Mouse (Mus musculus) E14TG2a.4 (cell line): Measurements from ENCODE around the gene Lrp11.

ENCODE experiments used
- CTCF ChIP-seq: conservative IDR thresholded peaks from 2 replicates; pipeline ENCODE4 v1.5.1; 2014; ENCODE audit warnings: low read length
- NANOG ChIP-seq: IDR thresholded peaks from 2 replicates; pipeline ENCODE4 v1.6.1; 2014; ENCODE audit warnings: borderline replicate concordance, low read length, mixed read lengths
- POU5F1 ChIP-seq: IDR thresholded peaks from 2 replicates; pipeline ENCODE4 v1.6.1; 2014; ENCODE audit warnings: low read length, borderline replicate concordance

DNA sequence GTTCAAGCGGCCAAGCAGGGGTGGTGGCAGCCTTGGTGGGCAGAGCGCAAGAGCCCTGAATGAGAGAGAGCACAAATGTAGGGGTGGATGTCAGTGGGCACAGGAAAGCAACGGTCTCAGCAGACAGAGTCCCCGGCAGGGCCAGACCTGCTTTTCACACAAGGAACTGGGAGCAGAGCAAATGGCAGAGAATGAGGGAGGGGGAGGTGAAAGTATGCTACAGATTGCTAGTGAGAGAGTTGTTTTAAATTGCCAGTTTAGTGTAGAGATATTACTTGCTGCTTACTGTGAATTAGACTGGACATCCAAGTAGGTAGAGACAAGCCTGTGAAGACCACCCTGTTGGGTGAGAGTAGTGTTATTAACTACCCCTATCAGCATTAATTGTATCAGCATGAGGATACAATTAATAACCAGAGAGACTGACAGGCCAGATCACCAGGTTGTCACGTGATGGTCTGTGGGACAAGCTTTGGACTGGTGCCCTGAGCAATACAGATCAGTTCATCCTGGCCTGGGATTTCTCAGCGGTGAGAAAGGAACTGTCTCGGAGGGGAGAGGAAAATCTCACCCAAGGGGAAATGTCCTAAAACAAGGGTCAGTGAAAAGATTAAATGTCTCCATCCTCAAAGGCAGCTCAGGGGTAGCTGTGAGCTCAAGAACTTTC lies 6.6 kb upstream of the Lrp11 start:
- TF ChIP-seq CTCF (no peak), NANOG (no peak), POU5F1 (no peak)
